Mouse (Mus musculus) forelimb bud, embryonic 11.5 days (tissue): Measurements from ENCODE around the gene Rad9a.

ENCODE experiments used
- DNase-seq: peaks from one replicate; pipeline ENCODE4 v3.0.0-alpha.2; 2012; ENCODE audit warnings: low read depth, low spot score

Gene Rad9a

GRCm38 (mm10) chr19:4147022-4147405 lies 54.4 kb downstream of the Rad9a start:
- no peak for DNase-seq

- DNase-seq: no peak
Observed at GRCm38 (mm10) chr19:4146366-4147021, 55.0 kb downstream of the Rad9a start.

- DNase-seq: no peak
Observed at GRCm38 (mm10) chr19:4145936-4146335, 55.5 kb downstream of the Rad9a start.
